Mouse (Mus musculus): ENCODE measurements around the gene Gm11492. TPM values are rescaled to one million over a fixed set of nuclear protein-coding genes. Genes with fewer than 3 reads are reported as not detected.

The Gm11492 gene
- total RNA-seq (2014; fragmentation: Nextera tagmentation) (not detected in 2 replicates), total RNA-seq (2017) (0.05 TPM in 1 of 2 replicates, not detected in the other), polyA plus RNA-seq (2012) (not detected in 2 replicates)

- Histone ChIP-seq H3K4me3 (ENCODE audit: low read depth, low read length) (no peak within 1 kb of the TSS), H3K4me1 (ENCODE audit: insufficient read depth, low read depth, low read length) (no peaks in the 10 kb centered on the region), H3K27me3 (ENCODE audit: insufficient read depth, low read length) (peaks cover 26% of the 10 kb centered on the region), H3K9me3 (replicated peaks) (no peaks in the 10 kb centered on the region), H3K36me3 (replicated peaks) (no peaks in the 10 kb centered on the region)
- no peak for DNase-seq (ENCODE audit: low spot score)
- ATAC-seq (ENCODE audit: extremely low read depth, insufficient number of reproducible peaks, low FRiP score, poor library complexity, severe bottlenecking), result no peak
- TF ChIP-seq GATA2 (IDR thresholded peaks at IDR 0.05; ENCODE audit: borderline replicate concordance, low read depth, low read length) (no peak), CTCF (IDR thresholded peaks at IDR 0.05; ENCODE audit: low read depth, low read length) (no peak), TAL1 (conservative IDR thresholded peaks at IDR 0.05; ENCODE audit: low read depth, low read length) (no peak), GATA1 (IDR thresholded peaks at IDR 0.05; ENCODE audit: borderline replicate concordance, low read length) (no peak)
Measured at GRCm38 (mm10) chr11:87566501-87566900, at the start of gene Gm11492. Gm11492 (plus strand) TSS chr11:87566653.

DNA sequence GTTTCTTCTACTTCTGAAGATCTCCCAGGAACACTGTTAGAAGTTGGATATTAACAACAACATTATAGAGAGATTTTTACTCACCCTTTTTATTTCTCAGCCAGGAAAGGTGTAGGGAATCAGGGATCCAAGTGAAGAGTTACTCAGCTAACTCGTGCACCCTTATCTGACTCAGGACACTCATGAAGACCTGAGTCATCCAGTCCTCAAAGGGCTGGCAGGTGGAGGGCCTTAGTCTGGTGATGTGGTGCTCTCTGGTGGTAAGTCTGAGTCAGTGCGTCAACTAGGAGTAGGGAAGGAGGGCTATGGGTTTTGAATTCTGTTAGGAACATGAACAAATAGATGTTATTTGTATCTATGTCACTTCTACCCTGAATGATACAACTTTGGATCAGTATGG is 47.2 kb upstream of the Gm11492 start:
- H3K9me3 ChIP-seq (replicated peaks), result no peaks in the 10 kb centered on the region
- H3K27me3 ChIP-seq (ENCODE audit: insufficient read depth, low read length), result peaks cover 5% of the 10 kb centered on the region
- H3K4me3 ChIP-seq (ENCODE audit: low read depth, low read length), result no peak overlapping the region
- TF ChIP-seq POLR2AphosphoS5 (IDR thresholded peaks at IDR 0.05; ENCODE audit: insufficient replicate concordance, low read depth, low read length), result no peak
- TF ChIP-seq GATA1 (IDR thresholded peaks at IDR 0.05; ENCODE audit: borderline replicate concordance, low read length), result no peak
- no peak for TF ChIP-seq TAL1 (conservative IDR thresholded peaks at IDR 0.05; ENCODE audit: low read depth, low read length)
- no peak for TF ChIP-seq GATA2 (IDR thresholded peaks at IDR 0.05; ENCODE audit: borderline replicate concordance, low read depth, low read length)
- peak; percentile 34; the same call in 1 of the 2 replicates for TF ChIP-seq CTCF (IDR thresholded peaks at IDR 0.05; ENCODE audit: low read depth, low read length)
- peak; percentile 27 for DNase-seq (ENCODE audit: low spot score)
- H3K4me1 ChIP-seq (ENCODE audit: insufficient read depth, low read depth, low read length), result peaks cover 13% of the 10 kb centered on the region
- H3K36me3 ChIP-seq (replicated peaks), result no peaks in the 10 kb centered on the region
- peak; percentile 49; the same call in 1 of the 2 replicates for ATAC-seq (ENCODE audit: extremely low read depth, insufficient number of reproducible peaks, low FRiP score, poor library complexity, severe bottlenecking)

DNA sequence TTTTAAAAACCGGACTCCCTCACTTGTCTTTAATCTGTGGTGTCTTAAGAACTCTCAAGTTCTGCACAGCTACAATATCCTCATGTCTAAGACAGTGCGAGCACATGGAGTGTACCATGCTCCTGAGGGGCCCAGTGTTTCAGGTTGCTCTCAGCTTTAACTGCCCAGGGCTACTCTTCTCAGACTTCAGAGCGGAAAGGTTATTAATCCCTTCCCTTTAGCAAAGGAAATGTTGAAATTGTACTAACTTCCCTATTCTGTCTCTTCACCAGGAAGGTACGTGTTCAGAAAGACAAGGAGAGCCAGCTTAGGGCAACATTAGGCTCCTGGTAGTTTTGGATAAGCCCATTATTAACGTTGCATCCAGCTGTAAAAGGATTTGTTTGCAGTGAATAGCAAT is 43.0 kb upstream of the Gm11492 start:
- Histone ChIP-seq H3K4me1 (ENCODE audit: insufficient read depth, low read depth, low read length) (peaks cover 16% of the 10 kb centered on the region), H3K36me3 (replicated peaks) (no peaks in the 10 kb centered on the region), H3K27me3 (ENCODE audit: insufficient read depth, low read length) (peaks cover 2% of the 10 kb centered on the region; the same call in 1 of the 2 replicates), H3K9me3 (replicated peaks) (no peaks in the 10 kb centered on the region), H3K4me3 (ENCODE audit: low read depth, low read length) (no peak overlapping the region)
- DNase-seq (ENCODE audit: low spot score) (no peak), ATAC-seq (ENCODE audit: extremely low read depth, insufficient number of reproducible peaks, low FRiP score, poor library complexity, severe bottlenecking) (no peak)
- no peak for TF ChIP-seq POLR2AphosphoS5 (IDR thresholded peaks at IDR 0.05; ENCODE audit: insufficient replicate concordance, low read depth, low read length)
- TF ChIP-seq CTCF (IDR thresholded peaks at IDR 0.05; ENCODE audit: low read depth, low read length), result no peak
- TF ChIP-seq GATA2 (IDR thresholded peaks at IDR 0.05; ENCODE audit: borderline replicate concordance, low read depth, low read length), result no peak
- no peak for TF ChIP-seq GATA1 (IDR thresholded peaks at IDR 0.05; ENCODE audit: borderline replicate concordance, low read length)
- TF ChIP-seq TAL1 (conservative IDR thresholded peaks at IDR 0.05; ENCODE audit: low read depth, low read length), result no peak

DNA sequence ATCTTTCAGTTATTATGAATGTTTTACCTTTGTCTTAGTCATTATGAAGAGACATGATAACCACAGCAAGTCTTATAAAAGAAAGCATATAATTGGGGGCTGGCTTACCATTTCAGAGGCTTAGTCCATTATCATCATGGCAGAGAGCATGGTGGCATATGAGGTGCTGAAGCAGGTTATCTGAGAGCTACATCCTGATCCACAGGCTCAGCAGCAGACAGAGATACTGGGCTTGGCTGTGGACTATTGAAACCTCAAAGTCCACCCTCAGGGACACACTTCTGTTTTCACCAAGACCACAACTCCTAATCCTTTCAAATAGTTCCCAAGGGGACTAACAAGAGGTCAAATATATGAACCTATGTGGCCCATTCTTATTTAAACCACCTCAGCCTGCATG is 42.5 kb upstream of the Gm11492 start:
- Histone ChIP-seq H3K27me3 (ENCODE audit: insufficient read depth, low read length) (peaks cover 2% of the 10 kb centered on the region; the same call in 1 of the 2 replicates), H3K9me3 (replicated peaks) (no peaks in the 10 kb centered on the region), H3K4me3 (ENCODE audit: low read depth, low read length) (no peak overlapping the region), H3K36me3 (replicated peaks) (no peaks in the 10 kb centered on the region), H3K4me1 (ENCODE audit: insufficient read depth, low read depth, low read length) (peaks cover 16% of the 10 kb centered on the region)
- ATAC-seq (ENCODE audit: extremely low read depth, insufficient number of reproducible peaks, low FRiP score, poor library complexity, severe bottlenecking) (no peak), DNase-seq (ENCODE audit: low spot score) (no peak)
- no peak for TF ChIP-seq CTCF (IDR thresholded peaks at IDR 0.05; ENCODE audit: low read depth, low read length)
- TF ChIP-seq GATA1 (IDR thresholded peaks at IDR 0.05; ENCODE audit: borderline replicate concordance, low read length), result no peak
- no peak for TF ChIP-seq GATA2 (IDR thresholded peaks at IDR 0.05; ENCODE audit: borderline replicate concordance, low read depth, low read length)
- TF ChIP-seq TAL1 (conservative IDR thresholded peaks at IDR 0.05; ENCODE audit: low read depth, low read length), result no peak
- TF ChIP-seq POLR2AphosphoS5 (IDR thresholded peaks at IDR 0.05; ENCODE audit: insufficient replicate concordance, low read depth, low read length), result no peak

GRCm38 (mm10) chr11:87524780-87525179 is 41.7 kb upstream of the Gm11492 start:
- Histone ChIP-seq H3K36me3 (replicated peaks) (no peaks in the 10 kb centered on the region), H3K4me3 (ENCODE audit: low read depth, low read length) (no peak overlapping the region), H3K27me3 (ENCODE audit: insufficient read depth, low read length) (peaks cover 2% of the 10 kb centered on the region; the same call in 1 of the 2 replicates), H3K9me3 (replicated peaks) (no peaks in the 10 kb centered on the region), H3K4me1 (ENCODE audit: insufficient read depth, low read depth, low read length) (peaks cover 16% of the 10 kb centered on the region)
- ATAC-seq (ENCODE audit: extremely low read depth, insufficient number of reproducible peaks, low FRiP score, poor library complexity, severe bottlenecking) (no peak), DNase-seq (ENCODE audit: low spot score) (no peak)
- TF ChIP-seq GATA2 (IDR thresholded peaks at IDR 0.05; ENCODE audit: borderline replicate concordance, low read depth, low read length), result no peak

DNA sequence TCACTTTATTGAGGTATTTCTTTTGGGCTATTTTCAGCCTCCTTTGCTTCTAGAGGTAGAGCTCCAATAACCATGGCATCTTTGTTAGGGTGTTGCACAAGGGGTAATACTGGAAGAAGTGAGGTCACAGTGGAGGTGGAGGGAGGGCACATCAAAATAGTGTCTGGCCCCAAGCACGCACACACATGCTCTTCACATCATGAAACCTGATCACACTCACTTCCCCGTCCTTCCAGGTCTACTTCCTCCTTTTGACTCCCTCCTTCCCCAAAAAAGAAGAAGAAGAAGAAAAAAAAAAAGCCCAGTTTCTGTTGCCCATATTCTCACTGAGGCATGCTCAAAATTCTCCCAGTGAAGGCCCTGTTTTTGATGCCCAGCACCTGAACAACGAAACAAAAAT is 39.1 kb upstream of the Gm11492 start:
- Histone ChIP-seq H3K36me3 (replicated peaks) (no peaks in the 10 kb centered on the region), H3K4me3 (ENCODE audit: low read depth, low read length) (no peak overlapping the region), H3K9me3 (replicated peaks) (no peaks in the 10 kb centered on the region), H3K27me3 (ENCODE audit: insufficient read depth, low read length) (peaks cover 2% of the 10 kb centered on the region; the same call in 1 of the 2 replicates), H3K4me1 (ENCODE audit: insufficient read depth, low read depth, low read length) (peaks cover 15% of the 10 kb centered on the region)
- DNase-seq (ENCODE audit: low spot score) (no peak), ATAC-seq (ENCODE audit: extremely low read depth, insufficient number of reproducible peaks, low FRiP score, poor library complexity, severe bottlenecking) (no peak)
- TF ChIP-seq CTCF (IDR thresholded peaks at IDR 0.05; ENCODE audit: low read depth, low read length), result no peak
- no peak for TF ChIP-seq POLR2AphosphoS5 (IDR thresholded peaks at IDR 0.05; ENCODE audit: insufficient replicate concordance, low read depth, low read length)
- no peak for TF ChIP-seq GATA2 (IDR thresholded peaks at IDR 0.05; ENCODE audit: borderline replicate concordance, low read depth, low read length)
- TF ChIP-seq TAL1 (conservative IDR thresholded peaks at IDR 0.05; ENCODE audit: low read depth, low read length), result no peak
- no peak for TF ChIP-seq GATA1 (IDR thresholded peaks at IDR 0.05; ENCODE audit: borderline replicate concordance, low read length)

Measured in G1E (cell line).